Mouse (Mus musculus) liver, embryonic 14.5 days (tissue): ENCODE results near the gene Ankrd66. TPM values are rescaled to one million over a fixed set of nuclear protein-coding genes. Genes with fewer than 3 reads are reported as not detected.
A peak's percentile ranks its signal among the peaks of the same experiment; 100 is the strongest.

Experiments
- ATAC-seq: fragments of 200-750 bp; cut with Nextera tagmentation; 2 replicates; pipeline ENCODE4 v1.8.0; 2017; ENCODE audit warnings: moderate number of reproducible peaks, mild to moderate bottlenecking, moderate library complexity; ENCODE audit not compliant: insufficient read depth
- DNase-seq, 3 experiments: peaks; one replicate each; pipeline ENCODE4 v3.0.0-alpha.2; 2012 to 2013; ENCODE audit warnings: low read depth in 3 of 3, low spot score in 3 of 3
- H3K27ac ChIP-seq: fragments of 300-500 bp; sonication (generic); 2 replicates; pipeline ENCODE4 v1.5.1; 2014; ENCODE audit warnings: moderate library complexity, mild to moderate bottlenecking, control low read depth, inconsistent platforms
- H3K27me3 ChIP-seq: fragments of 300-500 bp; sonication (generic); 2 replicates; pipeline ENCODE4 v1.6.1; 2014; ENCODE audit warnings: mild to moderate bottlenecking, low read length, moderate library complexity; ENCODE audit not compliant: control insufficient read depth, insufficient read depth
- H3K36me3 ChIP-seq: fragments of 300-500 bp; sonication (generic); replicated peaks from 2 replicates; pipeline ENCODE4 v1.6.1; 2014; ENCODE audit warnings: low read depth; ENCODE audit not compliant: control insufficient read depth, insufficient read depth
- H3K4me1 ChIP-seq, 2 experiments: fragments of 200-500 bp in 1 of 2; fragments of 300-500 bp in 1 of 2; sonication (generic) in 1 of 2; replicated peaks; 2 replicates each; pipeline ENCODE4 v1.6.1; 2012 to 2014; ENCODE audit warnings: antibody characterized with exemption in 1 of 2, inconsistent platforms in 1 of 2, low read length in 1 of 2; ENCODE audit not compliant: control insufficient read depth in 2 of 2, insufficient read depth in 2 of 2
- H3K4me2 ChIP-seq: fragments of 300-500 bp; sonication (generic); 2 replicates; pipeline ENCODE4 v1.6.1; 2014; ENCODE audit warnings: low read depth, mild to moderate bottlenecking, control low read depth, moderate library complexity
- H3K4me3 ChIP-seq, 2 experiments: fragments of 200-500 bp in 1 of 2; fragments of 300-500 bp in 1 of 2; sonication (generic) in 1 of 2; 2 replicates each; pipeline ENCODE4 v1.5.1; 2012 to 2014; ENCODE audit warnings: low read depth in 2 of 2, low read length in 2 of 2, mild to moderate bottlenecking in 2 of 2, control low read depth in 1 of 2, inconsistent platforms in 1 of 2, moderate library complexity in 1 of 2; ENCODE audit not compliant: insufficient read depth in 1 of 2
- H3K9ac ChIP-seq: fragments of 300-500 bp; sonication (generic); replicated peaks from 2 replicates; pipeline ENCODE4 v1.6.1; 2014; ENCODE audit warnings: mild to moderate bottlenecking, control low read depth, moderate library complexity
- H3K9me3 ChIP-seq: fragments of 300-500 bp; sonication (generic); 2 replicates; pipeline ENCODE4 v1.6.1; 2016; ENCODE audit warnings: low read length, mixed read lengths; ENCODE audit not compliant: control insufficient read depth
- CTCF ChIP-seq: IDR thresholded peaks from 2 replicates; pipeline ENCODE4 v1.5.1; 2016; ENCODE audit warnings: antibody characterized with exemption, low read depth, control low read depth
- EP300 ChIP-seq: IDR thresholded peaks from 2 replicates; pipeline ENCODE4 v1.6.1; 2016; ENCODE audit warnings: antibody characterized with exemption, low read depth
- WGBS: fragments of 180-500 bp; shearing (Covaris S2); extraction: QIAGEN DNeasy Blood & Tissue Kit; methylation state at CpG from one replicate; pipeline ENCODE4 v1.1.7; 2014; ENCODE audit not compliant: insufficient replicate concordance; 5-methylcytosine and 5-hydroxymethylcytosine counted together
- polyA plus RNA-seq, 2 experiments: library from polyadenylated mRNA; depleted of rRNA in 1 of 2; stranded (reverse) in 1 of 2; unstranded in 1 of 2; fragments of >200 nt; fragmentation: Nextera tagmentation in 1 of 2; extraction: Ambion mirVana in 1 of 2; gene quantifications; 2 replicates each; pipeline versions ENCODE4 v1.2.1 to v1.2.3; 2012 to 2014

Ankrd66 gene
- polyA plus RNA-seq, 2 experiments: 0.07 TPM; not detected in 1

DNA sequence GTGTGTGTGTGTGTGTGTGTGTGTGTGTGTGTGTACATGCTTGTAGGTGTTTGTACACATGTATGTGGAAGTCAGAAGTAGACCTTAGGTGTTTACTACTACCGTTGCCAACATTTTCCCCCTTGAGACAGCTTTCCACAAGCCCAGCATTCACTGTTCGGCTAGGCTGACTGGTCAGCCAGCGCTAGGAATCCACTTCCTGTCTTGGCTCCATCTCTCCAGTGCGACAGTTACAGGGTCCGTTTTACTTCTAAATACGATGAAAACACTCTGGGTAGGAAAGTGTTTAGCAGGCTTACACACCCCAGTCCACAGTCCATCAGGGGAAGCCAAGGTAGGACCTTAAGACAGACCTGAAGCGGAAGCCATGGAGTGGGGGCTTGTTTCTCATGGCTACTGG, 41.3 kb upstream of the Ankrd66 start:
- no peaks in the 10 kb centered on the region for H3K9me3 ChIP-seq
- H3K9ac ChIP-seq: no peak overlapping the region
- WGBS: 58% methylated on average over 7 of the region's 7 CpGs
- ATAC-seq (no peak), DNase-seq (no peak)
- H3K27ac ChIP-seq: no peak overlapping the region
- no peaks in the 10 kb centered on the region for H3K36me3 ChIP-seq
- no peaks in the 10 kb centered on the region for H3K27me3 ChIP-seq
- H3K4me2 ChIP-seq: no peak overlapping the region
- H3K4me1 ChIP-seq: peaks cover 0 to 14% of the 10 kb centered on the region in 2 experiments; a peak in 2 of 4 replicates
- no peak for TF ChIP-seq EP300
- no peak for TF ChIP-seq CTCF
- H3K4me3 ChIP-seq: no peak overlapping the region

DNA sequence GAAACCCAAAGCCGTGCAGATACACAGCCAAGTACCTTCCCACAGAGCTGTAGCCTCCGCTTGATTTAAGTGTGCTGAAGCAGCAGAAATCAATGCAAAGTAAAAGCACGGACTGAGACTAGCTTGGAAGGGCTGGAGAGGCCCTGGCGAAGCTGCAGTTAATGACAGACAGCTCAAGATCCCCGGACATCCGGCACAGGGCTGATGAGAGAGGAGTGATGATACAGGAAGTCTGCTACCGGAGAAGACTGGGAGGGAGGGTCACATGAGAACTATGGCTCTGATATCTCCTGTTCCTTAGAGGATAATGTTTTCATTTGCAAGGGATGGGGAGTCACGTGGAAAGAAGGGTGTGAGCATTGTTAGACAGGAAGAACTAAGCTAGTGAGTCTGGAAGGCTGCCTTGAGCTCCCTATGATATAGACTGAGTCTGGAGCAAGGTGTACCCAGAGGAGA, 37.6 kb upstream of the Ankrd66 start:
- WGBS: 33% methylated on average over 8 of the region's 8 CpGs
- Histone ChIP-seq H3K4me1 (peaks cover 0 to 2% of the 10 kb centered on the region in 2 experiments; a peak in 1 of 4 replicates), H3K27me3 (no peaks in the 10 kb centered on the region), H3K4me2 (no peak overlapping the region), H3K36me3 (no peaks in the 10 kb centered on the region), H3K9me3 (no peaks in the 10 kb centered on the region), H3K27ac (no peak overlapping the region), H3K9ac (no peak overlapping the region), H3K4me3 (no peak overlapping the region)
- TF ChIP-seq EP300: no peak
- TF ChIP-seq CTCF: no peak
- DNase-seq (no peak), ATAC-seq (peak; percentile 39; the same call in 1 of the 2 replicates)

DNA sequence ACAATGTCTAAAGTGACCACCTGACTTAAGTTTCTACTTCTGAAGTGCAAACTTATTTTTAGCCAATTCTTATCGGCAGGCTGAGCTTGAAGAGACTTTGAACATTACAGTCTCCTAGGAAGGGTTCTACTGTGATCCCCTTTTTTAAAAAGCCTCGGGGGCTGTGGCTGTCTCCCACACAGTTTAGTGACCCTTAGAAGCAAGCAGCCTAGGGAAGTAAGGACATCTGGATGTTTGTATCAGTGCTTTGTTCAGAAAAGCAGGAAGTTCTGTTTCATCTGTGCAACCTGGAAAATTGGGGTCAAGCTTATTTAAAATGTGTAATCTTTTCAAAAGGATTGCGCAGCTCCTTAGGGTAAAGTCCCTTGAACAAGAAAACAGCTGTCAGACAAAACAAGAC, 37.0 kb upstream of the Ankrd66 start:
- Histone ChIP-seq H3K9ac (no peak overlapping the region), H3K9me3 (no peaks in the 10 kb centered on the region), H3K27ac (no peak overlapping the region), H3K4me3 (no peak overlapping the region), H3K4me1 (peaks cover 0 to 2% of the 10 kb centered on the region in 2 experiments; a peak in 1 of 4 replicates), H3K36me3 (no peaks in the 10 kb centered on the region), H3K4me2 (no peak overlapping the region), H3K27me3 (no peaks in the 10 kb centered on the region)
- ATAC-seq: no peak
- no peak for TF ChIP-seq EP300
- TF ChIP-seq CTCF: no peak
- 44% methylated on average over 3 of the region's 3 CpGs for WGBS
- no peak for DNase-seq

DNA sequence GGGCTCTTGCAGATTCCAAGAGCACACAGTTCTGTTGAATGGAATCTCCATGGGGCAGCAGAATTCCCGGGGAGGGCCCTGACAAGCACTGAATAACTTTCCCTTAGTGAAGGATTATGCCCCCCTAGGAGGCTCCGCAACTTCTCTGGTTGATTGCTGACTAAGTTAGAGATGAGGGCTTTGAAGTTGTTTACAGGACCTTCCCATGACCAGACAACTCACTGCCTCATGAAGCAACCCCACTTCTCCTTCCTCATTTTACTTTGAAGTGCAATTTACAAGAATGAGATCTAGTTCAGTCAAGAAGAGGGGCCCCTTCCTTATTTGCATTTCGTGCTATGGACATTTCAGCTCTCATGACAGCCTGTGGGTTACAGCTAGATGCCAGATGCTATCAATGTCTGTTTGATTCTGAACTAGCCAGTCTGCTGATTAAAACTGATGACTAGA, 30.2 kb upstream of the Ankrd66 start:
- no peaks in the 10 kb centered on the region for H3K9me3 ChIP-seq
- H3K4me2 ChIP-seq: no peak overlapping the region
- no peak overlapping the region for H3K9ac ChIP-seq
- DNase-seq (peak in 1 of 3 experiments; percentile 24), ATAC-seq (no peak)
- H3K4me1 ChIP-seq: peaks cover 0 to 3% of the 10 kb centered on the region in 2 experiments; a peak in 1 of 4 replicates
- no peaks in the 10 kb centered on the region; the same call in 1 of the 2 replicates for H3K27me3 ChIP-seq
- no peaks in the 10 kb centered on the region for H3K36me3 ChIP-seq
- TF ChIP-seq EP300 (no peak), CTCF (no peak)
- no peak overlapping the region for H3K27ac ChIP-seq
- H3K4me3 ChIP-seq: no peak overlapping the region
- 24% methylated on average over 3 of the region's 3 CpGs for WGBS

DNA sequence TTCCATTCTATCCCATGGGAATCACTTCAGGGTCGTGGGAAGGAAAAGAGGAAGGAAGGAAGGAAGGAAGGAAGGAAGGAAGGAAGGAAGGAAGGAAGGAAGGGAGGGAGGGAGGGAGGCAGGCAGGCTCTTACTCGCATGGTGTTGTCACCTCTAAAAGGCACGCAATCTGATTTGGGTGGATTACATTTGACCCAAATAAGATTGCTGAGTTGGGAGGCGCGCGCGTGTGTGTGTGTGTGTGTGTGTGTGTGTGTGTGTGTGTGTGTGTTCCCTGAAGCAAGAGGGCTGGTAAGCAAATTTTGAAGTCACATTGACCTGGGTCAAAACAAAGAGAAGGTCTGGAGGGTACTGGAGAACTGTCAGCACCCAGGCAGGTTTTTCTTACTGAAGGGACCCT, 25.8 kb upstream of the Ankrd66 start:
- Histone ChIP-seq H3K9me3 (no peaks in the 10 kb centered on the region), H3K36me3 (no peaks in the 10 kb centered on the region), H3K4me1 (peaks cover 0 to 3% of the 10 kb centered on the region in 2 experiments; a peak in 1 of 4 replicates), H3K27ac (no peak overlapping the region), H3K4me2 (no peak overlapping the region; the same call in 1 of the 2 replicates), H3K27me3 (no peaks in the 10 kb centered on the region; the same call in 1 of the 2 replicates), H3K9ac (no peak overlapping the region), H3K4me3 (no peak overlapping the region)
- no peak for ATAC-seq
- TF ChIP-seq CTCF (no peak), EP300 (no peak)
- no peak for DNase-seq
- 43% methylated on average over 7 of the region's 7 CpGs for WGBS
